15 mouse cellular contexts compared by ENCODE assay signal in genomic region chr1:156863726-156864125, GRCm38 (mm10). TPM values are rescaled to one million over a fixed set of nuclear protein-coding genes. Genes with fewer than 3 reads are reported as not detected.
DNase-seq lines count a peak whose midpoint lies in the region; ATAC-seq lines count a peak whose summit lies in the region.
"Had no signal": no experiment of that assay in that cellular context is flagged by ENCODE, and none has a peak within 500 bp of the region (broad histone marks: within the 10 kb centered on the region; RNA-seq: fewer than 3 reads in every experiment).

No protein-coding gene starts in this region.

- H3K4me1 ChIP-seq in forebrain, embryonic 13.5 days: peaks cover 8% of the 10 kb centered on the region
- H3K4me1 ChIP-seq in forebrain, embryonic 12.5 days: peaks cover 11% of the 10 kb centered on the region
- peaks cover 14% of the 10 kb centered on the region; the same call in 1 of the 2 replicates for H3K4me1 ChIP-seq in kidney, embryonic 16.5 days (ENCODE audit: insufficient read depth, low read length)
- peaks cover 15% of the 10 kb centered on the region for H3K4me1 ChIP-seq in hindbrain, embryonic 15.5 days (replicated peaks)
- H3K4me1 ChIP-seq: limb, embryonic 12.5 days had no signal

- no peak overlapping the region for H3K4me3 ChIP-seq in forebrain, embryonic 13.5 days
- H3K4me3 ChIP-seq in forebrain, embryonic 12.5 days (replicated peaks): no peak overlapping the region
- H3K4me3 ChIP-seq in kidney, embryonic 16.5 days (ENCODE audit: low read length): no peak overlapping the region
- no peak overlapping the region for H3K4me3 ChIP-seq in hindbrain, embryonic 15.5 days
- H3K4me3 ChIP-seq: limb, embryonic 12.5 days; neural tube, embryonic 12.5 days had no signal

- 71% methylated on average over 3 of the region's 3 CpGs for WGBS in forebrain, embryonic 13.5 days
- 65% methylated on average over 3 of the region's 3 CpGs for WGBS in forebrain, embryonic 12.5 days
- 73% methylated on average over 3 of the region's 3 CpGs for WGBS in kidney, embryonic 16.5 days
- 57% methylated on average over 3 of the region's 3 CpGs for WGBS in hindbrain, embryonic 15.5 days

- H3K9ac ChIP-seq in forebrain, embryonic 13.5 days: no peak overlapping the region
- no peak overlapping the region for H3K9ac ChIP-seq in forebrain, embryonic 12.5 days
- H3K9ac ChIP-seq in kidney, embryonic 16.5 days (replicated peaks; ENCODE audit: low read length): no peak overlapping the region
- H3K9ac ChIP-seq in hindbrain, embryonic 15.5 days: no peak overlapping the region
- H3K9ac ChIP-seq: limb, embryonic 12.5 days; liver, postnatal 0 days; neural tube, embryonic 12.5 days had no signal

- no peak for DNase-seq in kidney, postnatal 14 days
- peak; percentile 8 for DNase-seq in ZHBTc4 (ENCODE audit: low read depth, low spot score)
- DNase-seq in ovary, postnatal 14 days (ENCODE audit: low spot score): no peak
- DNase-seq in layer of hippocampus, postnatal 14 days (ENCODE audit: low spot score in 2 of 2): no peak
- DNase-seq: adrenal gland, adult 8-10 months; cerebellum, postnatal 36 days; heart, postnatal 10 days; kidney, adult 8-10 months; liver, postnatal 0 days had no signal

- H3K36me3 ChIP-seq in forebrain, embryonic 13.5 days (ENCODE audit: poor library complexity, severe bottlenecking): peaks cover 7% of the 10 kb centered on the region
- no peaks in the 10 kb centered on the region for H3K36me3 ChIP-seq in forebrain, embryonic 12.5 days (replicated peaks)
- H3K36me3 ChIP-seq in kidney, embryonic 16.5 days (ENCODE audit: insufficient read depth, low read length): no peaks in the 10 kb centered on the region
- 0 out of 2 replicates have a peak, but pooled peaks cover 6% of the 10 kb centered on the region for H3K36me3 ChIP-seq in hindbrain, embryonic 15.5 days
- H3K36me3 ChIP-seq: neural tube, embryonic 12.5 days had no signal

- H3K4me2 ChIP-seq in forebrain, embryonic 13.5 days: no peak overlapping the region
- no peak overlapping the region for H3K4me2 ChIP-seq in forebrain, embryonic 12.5 days
- H3K4me2 ChIP-seq in kidney, embryonic 16.5 days (replicated peaks; ENCODE audit: low read depth, low read length): no peak overlapping the region
- no peak overlapping the region for H3K4me2 ChIP-seq in hindbrain, embryonic 15.5 days
- H3K4me2 ChIP-seq: limb, embryonic 12.5 days; neural tube, embryonic 12.5 days had no signal

- H3K27me3 ChIP-seq in forebrain, embryonic 13.5 days: no peaks in the 10 kb centered on the region
- H3K27me3 ChIP-seq in forebrain, embryonic 12.5 days: no peaks in the 10 kb centered on the region
- no peaks in the 10 kb centered on the region for H3K27me3 ChIP-seq in kidney, embryonic 16.5 days (ENCODE audit: insufficient read depth, low read length)
- no peaks in the 10 kb centered on the region for H3K27me3 ChIP-seq in hindbrain, embryonic 15.5 days
- H3K27me3 ChIP-seq: limb, embryonic 12.5 days; neural tube, embryonic 12.5 days had no signal

- H3K27ac ChIP-seq in forebrain, embryonic 13.5 days: no peak overlapping the region; the same call in 1 of the 2 replicates
- H3K27ac ChIP-seq in forebrain, embryonic 12.5 days: no peak overlapping the region
- H3K27ac ChIP-seq in kidney, embryonic 16.5 days (ENCODE audit: low read length): 0 out of 2 replicates have a peak overlapping the region, but pooled peaks have one; percentile 13
- H3K27ac ChIP-seq in hindbrain, embryonic 15.5 days (replicated peaks): peak overlapping the region; percentile 71
- H3K27ac ChIP-seq: limb, embryonic 12.5 days; neural tube, embryonic 12.5 days had no signal

- 0 out of 2 replicates have a peak, but pooled peaks have one; percentile 45 for ATAC-seq in forebrain, embryonic 13.5 days
- ATAC-seq in forebrain, embryonic 12.5 days (ENCODE audit: low FRiP score): no peak
- peak; percentile 80; the same call in 1 of the 2 replicates for ATAC-seq in kidney, embryonic 16.5 days (ENCODE audit: low FRiP score, low TSS enrichment)
- 0 out of 2 replicates have a peak, but pooled peaks have one; percentile 23 for ATAC-seq in hindbrain, embryonic 15.5 days (ENCODE audit: low FRiP score, low read depth)
- ATAC-seq: liver, postnatal 0 days had no signal

- H3K9me3 ChIP-seq in forebrain, embryonic 13.5 days (replicated peaks): no peaks in the 10 kb centered on the region
- H3K9me3 ChIP-seq in forebrain, embryonic 12.5 days: no peaks in the 10 kb centered on the region
- H3K9me3 ChIP-seq in kidney, embryonic 16.5 days (ENCODE audit: low read length): no peaks in the 10 kb centered on the region
- no peaks in the 10 kb centered on the region for H3K9me3 ChIP-seq in hindbrain, embryonic 15.5 days
- H3K9me3 ChIP-seq: limb, embryonic 12.5 days; neural tube, embryonic 12.5 days had no signal

RNA-seq across cellular contexts. Expression of gene Angptl1, which starts 25.4 kb away (rescaled TPM):
- polyA plus RNA-seq in forebrain, embryonic 13.5 days (2015; fragmentation: Nextera tagmentation; extraction: Ambion mirVana): 1.2 and 1.3 TPM in 2 replicates
- 1.7 and 1.9 TPM in 2 replicates for polyA plus RNA-seq in forebrain, embryonic 12.5 days (2016; fragmentation: Nextera tagmentation; extraction: Ambion mirVana)
- 0.99 and 2.1 TPM in 2 replicates for polyA plus RNA-seq in kidney, embryonic 16.5 days (2015; fragmentation: Nextera tagmentation; extraction: Ambion mirVana)
- 1.8 and 2.2 TPM in 2 replicates for polyA plus RNA-seq in hindbrain, embryonic 15.5 days (2015; fragmentation: Nextera tagmentation; extraction: Ambion mirVana)
- total RNA-seq in layer of hippocampus, postnatal 14 days (2021): 1 to 10 TPM; 1.1 to 1.4 TPM

Comparison
In these comparisons a context has a peak if more than half of its experiments do, and no peak if none do; other contexts are left out.
1. H3K27ac ChIP-seq: peak in kidney, embryonic 16.5 days (single experiment) and hindbrain, embryonic 15.5 days (single experiment); none in forebrain, embryonic 13.5 days (single experiment) and forebrain, embryonic 12.5 days (single experiment).